Mouse (Mus musculus): ENCODE results near the gene Rexo2. TPM values are rescaled to one million over a fixed set of nuclear protein-coding genes. Genes with fewer than 3 reads are reported as not detected.

Rexo2 gene
- total and polyA plus RNA-seq, 3 experiments = 190 to 338 TPM; not detected in 1

GRCm38 (mm10) chr9:48494817-48495547 is 14.6 kb upstream of the Rexo2 start, which contains the start of the genes Rbm7 and Gm5617 (continued):
- TF ChIP-seq TBP (IDR thresholded peaks at IDR 0.05; ENCODE audit: low read depth, low read length) = peak; percentile 45; the same call in 1 of the 2 replicates
- no peak for TF ChIP-seq ZC3H11A (IDR thresholded peaks at IDR 0.05; ENCODE audit: low read depth, low read length)
- no peak; the same call in 1 of the 2 replicates for TF ChIP-seq MXI1 (IDR thresholded peaks at IDR 0.05; ENCODE audit: low read depth, low read length)

- Histone ChIP-seq H3K27ac (ENCODE audit: control insufficient read depth, low read depth, low read length) (peak overlapping the region; percentile 83), H3K9me3 (replicated peaks; ENCODE audit: insufficient read depth, low read length) (no peaks in the 10 kb centered on the region), H3K4me1 (ENCODE audit: control insufficient read depth in 1 of 2, insufficient read depth in 2 of 2, low read length in 2 of 2) (peaks cover 9 to 15% of the 10 kb centered on the region in 2 experiments), H3K27me3 (ENCODE audit: control insufficient read depth in 1 of 2, insufficient read depth in 2 of 2, low read length in 2 of 2) (no peaks in the 10 kb centered on the region), H3K9ac (ENCODE audit: control insufficient read depth, low read depth, low read length, poor library complexity, severe bottlenecking) (peak overlapping the region; percentile 72), H3K79me2 (ENCODE audit: control insufficient read depth, insufficient read depth, low read length, poor library complexity) (peaks cover 22% of the 10 kb centered on the region), H3K36me3 (ENCODE audit: control insufficient read depth in 1 of 2, insufficient read depth in 2 of 2, low read length in 2 of 2) (peaks cover 2 to 27% of the 10 kb centered on the region in 2 experiments; a peak in 2 of 4 replicates), H3K4me3 (ENCODE audit: control insufficient read depth in 1 of 2, insufficient read depth in 1 of 2, low read depth in 2 of 2, low read length in 2 of 2) (peak overlapping the region; percentile 56 to 86)
- DNase-seq (ENCODE audit: low read depth, low spot score) = peak; percentile 62
- TF ChIP-seq USF2 (IDR thresholded peaks at IDR 0.05; ENCODE audit: borderline replicate concordance in 1 of 2, insufficient read depth in 1 of 2, low read depth in 1 of 2, low read length in 2 of 2) (no peak), TBP (IDR thresholded peaks at IDR 0.05; ENCODE audit: low read depth, low read length) (no peak), ZMIZ1 (IDR thresholded peaks at IDR 0.05; ENCODE audit: low read depth, low read length) (peak; percentile 3; the same call in 1 of the 2 replicates), RCOR1 (IDR thresholded peaks at IDR 0.05; ENCODE audit: low read depth, low read length) (0 out of 2 replicates have a peak, but pooled peaks have one; percentile 3), CHD1 (IDR thresholded peaks at IDR 0.05; ENCODE audit: low read depth, low read length) (0 out of 2 replicates have a peak, but pooled peaks have one; percentile 77), RAD21 (IDR thresholded peaks at IDR 0.05; ENCODE audit: low read depth, low read length) (no peak), MAZ (IDR thresholded peaks at IDR 0.05; ENCODE audit: low read depth, low read length) (no peak)
Measured at GRCm38 (mm10) chr9:48481214-48482134, 1.1 kb upstream of the Rexo2 start.

- H3K9me3 ChIP-seq (replicated peaks; ENCODE audit: insufficient read depth, low read length) = no peaks in the 10 kb centered on the region
- H3K4me3 ChIP-seq (ENCODE audit: control insufficient read depth in 1 of 2, insufficient read depth in 1 of 2, low read depth in 2 of 2, low read length in 2 of 2) = peak overlapping the region; percentile 86 to 90
- peak; percentile 60 for DNase-seq (ENCODE audit: low read depth, low spot score)
- H3K27ac ChIP-seq (ENCODE audit: control insufficient read depth, low read depth, low read length) = peak overlapping the region; percentile 71
- peaks cover 5 to 33% of the 10 kb centered on the region in 2 experiments for H3K36me3 ChIP-seq (ENCODE audit: control insufficient read depth in 1 of 2, insufficient read depth in 2 of 2, low read length in 2 of 2)
- H3K9ac ChIP-seq (ENCODE audit: control insufficient read depth, low read depth, low read length, poor library complexity, severe bottlenecking) = peak overlapping the region; percentile 93
- TF ChIP-seq GATA1 (IDR thresholded peaks at IDR 0.05; ENCODE audit: low read depth, low read length) (no peak), TBP (IDR thresholded peaks at IDR 0.05; ENCODE audit: low read depth, low read length) (peak; percentile 16; the same call in 1 of the 2 replicates), TAL1 (IDR thresholded peaks at IDR 0.05; ENCODE audit: low read length) (no peak), CHD1 (IDR thresholded peaks at IDR 0.05; ENCODE audit: low read depth, low read length) (peak; percentile 81; the same call in 1 of the 2 replicates), ZNF384 (IDR thresholded peaks at IDR 0.05; ENCODE audit: low read depth, low read length) (peak; percentile 23; the same call in 1 of the 2 replicates)
- H3K79me2 ChIP-seq (ENCODE audit: control insufficient read depth, insufficient read depth, low read length, poor library complexity) = peaks cover 28% of the 10 kb centered on the region
- H3K27me3 ChIP-seq (ENCODE audit: control insufficient read depth in 1 of 2, insufficient read depth in 2 of 2, low read length in 2 of 2) = no peaks in the 10 kb centered on the region
- peaks cover 9 to 16% of the 10 kb centered on the region in 2 experiments for H3K4me1 ChIP-seq (ENCODE audit: control insufficient read depth in 1 of 2, insufficient read depth in 2 of 2, low read length in 2 of 2)
Measured at GRCm38 (mm10) chr9:48479838-48480410, 499 bp downstream of the Rexo2 start.

Data from MEL (cell line).